Mouse (Mus musculus) E14TG2a.4 (cell line): ENCODE measurements around the gene Ifitm10.

ENCODE experiments used
- CTCF ChIP-seq: conservative IDR thresholded peaks from 2 replicates; pipeline ENCODE4 v1.5.1; 2014; ENCODE audit warnings: low read length
- POU5F1 ChIP-seq: IDR thresholded peaks from 2 replicates; pipeline ENCODE4 v1.6.1; 2014; ENCODE audit warnings: low read length, borderline replicate concordance

- TF ChIP-seq CTCF (no peak), POU5F1 (no peak)
Measured at GRCm38 (mm10) chr7:142347542-142347941, 26.0 kb downstream of the Ifitm10 start.
